Mouse (Mus musculus) lung, postnatal 0 days (tissue): ENCODE results near the gene Fxyd5. TPM values are rescaled to one million over a fixed set of nuclear protein-coding genes. Genes with fewer than 3 reads are reported as not detected.

Experiments used
- ATAC-seq: fragments of 200-750 bp; cut with Nextera tagmentation; 2 replicates; pipeline ENCODE4 v1.8.0; 2017; ENCODE audit warnings: moderate library complexity
- DNase-seq: peaks from one replicate; pipeline ENCODE4 v3.0.0-alpha.2; 2016; ENCODE audit warnings: low spot score
- H3K27ac ChIP-seq: fragments of 300-500 bp; sonication (generic); 2 replicates; pipeline ENCODE4 v1.5.1; 2014; ENCODE audit warnings: antibody characterized with exemption, mild to moderate bottlenecking, low read length, mixed read lengths
- H3K27me3 ChIP-seq: fragments of 300-500 bp; sonication (generic); replicated peaks from 2 replicates; pipeline ENCODE4 v1.6.1; 2014; ENCODE audit warnings: low read length, mixed read lengths; ENCODE audit not compliant: insufficient read depth
- H3K36me3 ChIP-seq: fragments of 300-500 bp; sonication (generic); 2 replicates; pipeline ENCODE4 v1.6.1; 2014; ENCODE audit warnings: low read length, mixed read lengths; ENCODE audit not compliant: insufficient read depth
- H3K4me1 ChIP-seq: fragments of 300-500 bp; sonication (generic); 2 replicates; pipeline ENCODE4 v1.6.1; 2014; ENCODE audit warnings: antibody characterized with exemption, low read depth, low read length, mixed read lengths; ENCODE audit not compliant: insufficient read depth
- H3K4me2 ChIP-seq: fragments of 300-500 bp; sonication (generic); replicated peaks from 2 replicates; pipeline ENCODE4 v1.6.1; 2014; ENCODE audit warnings: low read depth, mild to moderate bottlenecking, low read length, moderate library complexity, mixed read lengths
- H3K4me3 ChIP-seq: fragments of 300-500 bp; sonication (generic); 2 replicates; pipeline ENCODE4 v1.5.1; 2014; ENCODE audit warnings: low read depth, low read length
- H3K9ac ChIP-seq: fragments of 300-500 bp; sonication (generic); replicated peaks from 2 replicates; pipeline ENCODE4 v1.6.1; 2014; ENCODE audit warnings: low read depth, mild to moderate bottlenecking
- H3K9me3 ChIP-seq: fragments of 300-500 bp; sonication (generic); 2 replicates; pipeline ENCODE4 v1.6.1; 2016; ENCODE audit warnings: low read length, mixed read lengths
- CTCF ChIP-seq: IDR thresholded peaks from 2 replicates; pipeline ENCODE4 v1.5.1; 2016; ENCODE audit warnings: antibody characterized with exemption, mild to moderate bottlenecking
- EP300 ChIP-seq: IDR thresholded peaks from 2 replicates; pipeline ENCODE4 v1.6.1; 2016; ENCODE audit warnings: antibody characterized with exemption, mild to moderate bottlenecking, control low read depth
- WGBS: fragments of 180-500 bp; shearing (Covaris S2); extraction: QIAGEN DNeasy Blood & Tissue Kit; methylation state at CpG from one replicate; pipeline ENCODE4 v1.1.7; 2014; 5-methylcytosine and 5-hydroxymethylcytosine counted together
- polyA plus RNA-seq: library from polyadenylated mRNA; unstranded; fragments of >200 nt; fragmentation: Nextera tagmentation; extraction: Ambion mirVana; gene quantifications from 2 replicates; pipeline ENCODE4 v1.2.1, GENCODE M21; 2015

Gene Fxyd5
- polyA plus RNA-seq, 1 experiment from 2014 or later, result 206 TPM

DNA sequence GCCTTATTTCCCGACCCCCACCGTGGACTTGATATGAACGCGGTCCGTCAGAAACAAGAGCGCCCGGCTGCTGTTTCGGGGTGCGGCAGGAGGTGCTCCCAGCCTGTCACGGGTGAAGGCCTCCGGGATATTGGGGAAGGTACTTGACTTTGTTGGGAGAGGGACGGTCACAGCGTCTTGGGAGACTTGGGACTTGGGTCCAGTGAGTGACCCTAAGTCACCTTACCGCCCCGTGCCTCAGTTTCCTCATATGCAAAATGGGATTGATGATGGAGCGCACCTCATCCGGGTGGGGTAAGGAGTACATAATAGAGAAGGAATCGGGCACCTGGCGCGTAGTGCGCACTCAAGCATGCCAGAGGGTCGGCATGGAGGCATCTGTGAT is 10.0 kb upstream of the Fxyd5 start:
- 0 out of 2 replicates have a peak, but pooled peaks cover 7% of the 10 kb centered on the region for H3K4me1 ChIP-seq

DNA sequence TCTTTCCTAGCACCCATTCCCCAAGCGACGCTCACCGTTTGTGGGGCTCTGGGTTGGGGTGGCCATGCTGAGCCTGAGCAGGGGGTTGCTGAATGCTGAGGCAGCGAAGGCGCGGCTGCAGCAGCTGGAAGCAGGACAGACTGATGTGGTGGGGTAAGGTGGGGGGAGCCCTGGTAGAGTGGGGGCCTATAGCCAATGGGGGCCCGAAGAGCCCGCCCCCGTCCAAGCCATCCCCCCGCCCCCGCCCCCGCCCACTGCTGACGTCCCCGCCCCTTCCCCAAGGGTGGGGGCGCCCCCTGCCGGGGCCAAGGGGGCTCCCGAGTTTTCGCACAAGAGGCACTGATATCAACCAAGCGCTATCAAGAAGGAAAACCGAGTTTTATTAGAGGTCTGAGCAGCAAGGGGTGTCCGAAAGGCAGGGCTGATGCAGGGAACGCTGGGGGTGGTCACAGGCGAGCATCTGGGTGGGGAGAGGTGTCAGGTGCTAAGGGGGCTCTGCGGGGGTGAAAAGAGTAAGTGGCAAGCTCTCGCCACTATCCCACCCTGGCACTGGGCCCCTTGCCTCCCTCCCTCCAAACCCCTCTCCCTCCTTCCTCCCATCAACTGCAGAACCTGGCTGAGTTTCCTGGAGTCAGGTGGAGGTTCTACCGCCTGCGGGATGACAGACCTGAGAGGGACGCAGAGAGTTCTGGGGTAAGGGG is 9.2 kb upstream of the Fxyd5 start, which contains the start of gene Fxyd7:
Fxyd7 (minus strand) TSS at position 147 of the 701 bp plus-strand sequence.
- 6% methylated on average over 18 of the region's 28 CpGs for WGBS
- Histone ChIP-seq H3K27ac (no peak within 1 kb of the TSS), H3K4me1 (0 out of 2 replicates have a peak, but pooled peaks cover 7% of the 10 kb centered on the region), H3K4me2 (no peak within 1 kb of the TSS), H3K9ac (no peak within 1 kb of the TSS), H3K4me3 (0 out of 2 replicates have a peak within 1 kb of the TSS, but pooled peaks have one; percentile 1), H3K27me3 (peaks cover 32% of the 10 kb centered on the region), H3K9me3 (no peaks in the 10 kb centered on the region), H3K36me3 (no peaks in the 10 kb centered on the region)
- ATAC-seq, result no peak
- no peak for DNase-seq
- TF ChIP-seq CTCF (peak; percentile 18), EP300 (no peak)

More for the DNA sequence above, 10.0 kb upstream of the Fxyd5 start:
- no peak for ATAC-seq
- Histone ChIP-seq H3K36me3 (no peaks in the 10 kb centered on the region), H3K9ac (no peak overlapping the region), H3K4me2 (no peak overlapping the region), H3K4me3 (no peak overlapping the region), H3K27me3 (peaks cover 32% of the 10 kb centered on the region), H3K9me3 (no peaks in the 10 kb centered on the region), H3K27ac (no peak overlapping the region)
- WGBS, result 10% methylated on average over 22 of the region's 22 CpGs
- TF ChIP-seq EP300 (no peak), CTCF (no peak)
- DNase-seq, result no peak

- Histone ChIP-seq H3K4me2 (no peak overlapping the region), H3K4me1 (0 out of 2 replicates have a peak, but pooled peaks cover 7% of the 10 kb centered on the region), H3K4me3 (no peak overlapping the region), H3K27ac (no peak overlapping the region), H3K9ac (no peak overlapping the region), H3K27me3 (peaks cover 32% of the 10 kb centered on the region), H3K9me3 (no peaks in the 10 kb centered on the region), H3K36me3 (no peaks in the 10 kb centered on the region)
- DNase-seq (no peak), ATAC-seq (no peak)
- no peak for TF ChIP-seq EP300
- TF ChIP-seq CTCF, result no peak
- 4% methylated on average over 9 of the region's 9 CpGs for WGBS
These were observed 8.6 kb upstream of the Fxyd5 start for GRCm38 (mm10) chr7:31050921-31051320.

GRCm38 (mm10) chr7:31050487-31050886 is 8.2 kb upstream of the Fxyd5 start:
- WGBS, result 4% methylated on average over 6 of the region's 6 CpGs
- TF ChIP-seq EP300 (no peak), CTCF (no peak)
- 0 out of 2 replicates have a peak, but pooled peaks cover 7% of the 10 kb centered on the region for H3K4me1 ChIP-seq

GRCm38 (mm10) chr7:31049846-31050281 is 7.6 kb upstream of the Fxyd5 start:
- peaks cover 32% of the 10 kb centered on the region for H3K27me3 ChIP-seq
- no peak for ATAC-seq
- no peaks in the 10 kb centered on the region for H3K36me3 ChIP-seq
- H3K4me2 ChIP-seq, result no peak overlapping the region
- 0 out of 2 replicates have a peak, but pooled peaks cover 7% of the 10 kb centered on the region for H3K4me1 ChIP-seq
- H3K9ac ChIP-seq, result no peak overlapping the region
- no peak for DNase-seq
- H3K4me3 ChIP-seq, result no peak overlapping the region
- no peaks in the 10 kb centered on the region for H3K9me3 ChIP-seq
- 3% methylated on average over 10 of the region's 15 CpGs for WGBS
- TF ChIP-seq EP300 (no peak), CTCF (no peak)
- no peak overlapping the region for H3K27ac ChIP-seq

More at GRCm38 (mm10) chr7:31050487-31050886, 8.2 kb upstream of the Fxyd5 start:
- H3K27me3 ChIP-seq, result peaks cover 32% of the 10 kb centered on the region
- no peak overlapping the region for H3K9ac ChIP-seq
- H3K4me3 ChIP-seq, result no peak overlapping the region
- H3K36me3 ChIP-seq, result no peaks in the 10 kb centered on the region
- no peak overlapping the region for H3K27ac ChIP-seq
- no peak overlapping the region for H3K4me2 ChIP-seq
- ATAC-seq (no peak), DNase-seq (no peak)
- H3K9me3 ChIP-seq, result no peaks in the 10 kb centered on the region

DNA sequence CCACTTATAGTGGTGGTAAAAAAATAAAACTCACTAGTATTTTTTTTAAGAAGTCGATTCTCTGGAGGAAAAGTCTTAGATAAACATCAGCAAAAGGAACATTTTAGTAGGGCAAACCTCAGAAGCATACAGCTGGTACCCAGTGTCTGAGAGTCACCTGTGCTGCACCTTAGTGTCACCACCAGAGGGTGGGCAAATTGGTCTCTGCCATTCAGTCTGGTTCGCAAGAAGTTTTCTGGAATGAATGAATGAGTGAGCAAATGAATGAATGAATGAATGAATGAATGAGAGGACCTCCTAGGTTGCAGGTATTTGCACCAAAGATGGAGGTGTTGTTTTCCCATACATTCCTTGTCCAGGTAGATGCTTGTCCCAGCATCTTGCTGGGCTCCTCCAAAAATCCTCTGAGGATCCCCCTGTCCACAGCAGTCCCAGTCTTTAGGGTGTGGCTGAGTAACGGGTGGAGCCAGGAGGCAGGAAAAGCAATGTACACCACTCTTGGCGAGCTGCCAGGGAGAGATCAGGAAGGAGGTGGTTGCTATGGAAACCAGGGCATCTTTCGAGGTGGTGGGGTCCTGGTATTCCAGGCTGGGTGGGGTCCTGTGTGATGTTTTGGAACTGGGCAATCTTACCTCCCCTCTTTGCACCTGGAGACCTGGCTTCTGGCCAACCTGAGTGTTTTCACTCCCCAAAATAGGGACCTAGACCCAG is 7.0 kb upstream of the Fxyd5 start:
- no peak overlapping the region for H3K27ac ChIP-seq
- no peaks in the 10 kb centered on the region for H3K9me3 ChIP-seq
- no peak overlapping the region for H3K4me2 ChIP-seq
- peaks cover 32% of the 10 kb centered on the region for H3K27me3 ChIP-seq
- WGBS, result 16% methylated on average over 5 of the region's 5 CpGs
- H3K4me3 ChIP-seq, result no peak overlapping the region
- DNase-seq (peak; percentile 40), ATAC-seq (no peak)
- no peak overlapping the region for H3K9ac ChIP-seq
- TF ChIP-seq CTCF (peak; percentile 15; the same call in 1 of the 2 replicates), EP300 (no peak)
- H3K36me3 ChIP-seq, result no peaks in the 10 kb centered on the region
- H3K4me1 ChIP-seq, result 0 out of 2 replicates have a peak, but pooled peaks cover 7% of the 10 kb centered on the region
